Mouse (Mus musculus) lung, adult 18-20 months (tissue): Measurements from ENCODE around the gene Ldb2.

Source experiments
- DNase-seq, 2 experiments: peaks; one replicate each; pipeline ENCODE4 v3.0.0; 2022; ENCODE audit warnings: mixed read lengths in 2 of 2

Gene Ldb2

GRCm38 (mm10) chr5:44714508-44714907 lies 85.0 kb downstream of the Ldb2 start:
- DNase-seq = no peak

GRCm38 (mm10) chr5:44713181-44713789 lies 86.2 kb downstream of the Ldb2 start:
- no peak for DNase-seq

GRCm38 (mm10) chr5:44711211-44711610 lies 88.3 kb downstream of the Ldb2 start:
- peak; percentile 37 to 62 for DNase-seq

GRCm38 (mm10) chr5:44710132-44710871 lies 89.2 kb downstream of the Ldb2 start:
- DNase-seq = no peak

- DNase-seq = no peak
Observed at GRCm38 (mm10) chr5:44709276-44709675, 90.2 kb downstream of the Ldb2 start.

GRCm38 (mm10) chr5:44707946-44708345 lies 91.5 kb downstream of the Ldb2 start:
- no peak for DNase-seq

- peak; percentile 23 to 36 for DNase-seq
Observed at GRCm38 (mm10) chr5:44706997-44707698, 92.3 kb downstream of the Ldb2 start.

- no peak for DNase-seq
Observed at GRCm38 (mm10) chr5:44697993-44698392, 101.5 kb downstream of the Ldb2 start.

- no peak for DNase-seq
Observed at GRCm38 (mm10) chr5:44696548-44696947, 102.9 kb downstream of the Ldb2 start.

- DNase-seq = no peak
Observed at GRCm38 (mm10) chr5:44693674-44694073, 105.8 kb downstream of the Ldb2 start.

- DNase-seq = no peak
Observed at GRCm38 (mm10) chr5:44686344-44686743, 113.1 kb downstream of the Ldb2 start.

GRCm38 (mm10) chr5:44681054-44681638 lies 118.3 kb downstream of the Ldb2 start:
- DNase-seq = no peak

- DNase-seq = no peak
Observed at GRCm38 (mm10) chr5:44677814-44678213, 121.7 kb downstream of the Ldb2 start.

GRCm38 (mm10) chr5:44676145-44676754 lies 123.2 kb downstream of the Ldb2 start:
- DNase-seq = no peak

- peak in 1 of 2 experiments; percentile 7 for DNase-seq
Observed at GRCm38 (mm10) chr5:44670336-44670735, 129.1 kb downstream of the Ldb2 start.

- no peak for DNase-seq
Observed at GRCm38 (mm10) chr5:44667907-44668306, 131.6 kb downstream of the Ldb2 start.

- DNase-seq = no peak
Observed at GRCm38 (mm10) chr5:44667383-44667782, 132.1 kb downstream of the Ldb2 start.

GRCm38 (mm10) chr5:44659651-44660050 lies 139.8 kb downstream of the Ldb2 start:
- no peak for DNase-seq

GRCm38 (mm10) chr5:44656707-44657106 lies 142.8 kb downstream of the Ldb2 start:
- DNase-seq = no peak

- no peak for DNase-seq
Observed at GRCm38 (mm10) chr5:44654403-44654802, 145.1 kb downstream of the Ldb2 start.

- DNase-seq = no peak
Observed at GRCm38 (mm10) chr5:44646842-44647190, 152.7 kb downstream of the Ldb2 start.

- DNase-seq = no peak
Observed at GRCm38 (mm10) chr5:44645952-44646841, 153.3 kb downstream of the Ldb2 start.
